Mouse (Mus musculus) midbrain, postnatal 0 days (tissue): Measurements from ENCODE around the gene Nfkb2. TPM values are rescaled to one million over a fixed set of nuclear protein-coding genes. Genes with fewer than 3 reads are reported as not detected.
A peak's percentile ranks its signal among the peaks of the same experiment; 100 is the strongest.

ENCODE experiments used
- ATAC-seq: fragments of 200-750 bp; cut with Nextera tagmentation; 2 replicates; pipeline ENCODE4 v1.8.0; 2017; ENCODE audit warnings: moderate number of reproducible peaks, mild to moderate bottlenecking, moderate TSS enrichment, moderate library complexity; ENCODE audit not compliant: low FRiP score
- DNase-seq: peaks from one replicate; pipeline ENCODE4 v3.0.0-alpha.2; 2015; ENCODE audit warnings: low spot score
- H3K27ac ChIP-seq: fragments of 300-500 bp; sonication (generic); 2 replicates; pipeline ENCODE4 v1.5.1; 2014; ENCODE audit warnings: low read depth, mild to moderate bottlenecking, low read length, mixed read lengths
- H3K27me3 ChIP-seq: fragments of 300-500 bp; sonication (generic); 2 replicates; pipeline ENCODE4 v1.6.1; 2014; ENCODE audit warnings: low read length, control low read depth, mixed read lengths; ENCODE audit not compliant: insufficient read depth
- H3K36me3 ChIP-seq: fragments of 300-500 bp; sonication (generic); 2 replicates; pipeline ENCODE4 v1.6.1; 2014; ENCODE audit warnings: low read length, control low read depth, mixed read lengths; ENCODE audit not compliant: insufficient read depth
- H3K4me1 ChIP-seq: fragments of 300-500 bp; sonication (generic); 2 replicates; pipeline ENCODE4 v1.6.1; 2014; ENCODE audit warnings: mild to moderate bottlenecking, control low read depth, antibody characterized with exemption, low read length, mixed read lengths; ENCODE audit not compliant: insufficient read depth
- H3K4me2 ChIP-seq: fragments of 300-500 bp; sonication (generic); 2 replicates; pipeline ENCODE4 v1.6.1; 2014; ENCODE audit warnings: low read depth, mild to moderate bottlenecking, low read length, mixed read lengths; ENCODE audit not compliant: poor library complexity, severe bottlenecking
- H3K4me3 ChIP-seq: fragments of 300-500 bp; sonication (generic); 2 replicates; pipeline ENCODE4 v1.5.1; 2014; ENCODE audit warnings: low read depth, mild to moderate bottlenecking, low read length, moderate library complexity
- H3K9ac ChIP-seq: fragments of 300-500 bp; sonication (generic); replicated peaks from 2 replicates; pipeline ENCODE4 v1.6.1; 2014; ENCODE audit warnings: mild to moderate bottlenecking, low read length, moderate library complexity, mixed read lengths; ENCODE audit not compliant: poor library complexity, severe bottlenecking
- H3K9me3 ChIP-seq: fragments of 300-500 bp; sonication (generic); 2 replicates; pipeline ENCODE4 v1.6.1; 2016; ENCODE audit warnings: low read length, control low read depth
- CTCF ChIP-seq: IDR thresholded peaks from 2 replicates; pipeline ENCODE4 v1.5.1; 2016; ENCODE audit warnings: antibody characterized with exemption, mild to moderate bottlenecking
- WGBS: fragments of 180-500 bp; shearing (Covaris S2); extraction: QIAGEN DNeasy Blood & Tissue Kit; methylation state at CpG from one replicate; pipeline ENCODE4 v1.1.7; 2014; 5-methylcytosine and 5-hydroxymethylcytosine counted together
- polyA plus RNA-seq: library from polyadenylated mRNA; unstranded; fragments of >200 nt; fragmentation: Nextera tagmentation; extraction: Ambion mirVana; gene quantifications from 2 replicates; pipeline ENCODE4 v1.2.1, GENCODE M21; 2015
- total RNA-seq: library from RNA; depleted of rRNA; stranded (reverse); fragments of >200 nt; gene quantifications from 2 replicates; pipeline ENCODE4 v1.2.3, GENCODE M21; 2014

Nfkb2 gene
- total and polyA plus RNA-seq, 2 experiments from 2014 or later = 2.4 to 3.1 TPM

GRCm38 (mm10) chr19:46318586-46319378 lies 14.7 kb downstream of the Nfkb2 start:
- WGBS = 12% methylated on average over 16 of the region's 16 CpGs
- DNase-seq (peak; percentile 87), ATAC-seq (peak; percentile 39; the same call in 1 of the 2 replicates)
- H3K27me3 ChIP-seq = peaks cover 4% of the 10 kb centered on the region; the same call in 1 of the 2 replicates
- peak overlapping the region; percentile 75 for H3K4me3 ChIP-seq
- H3K9ac ChIP-seq = 0 out of 2 replicates have a peak overlapping the region, but pooled peaks have one; percentile 19
- no peak for TF ChIP-seq CTCF
- H3K27ac ChIP-seq = peak overlapping the region; percentile 62
- no peaks in the 10 kb centered on the region for H3K9me3 ChIP-seq
- H3K36me3 ChIP-seq = peaks cover 16% of the 10 kb centered on the region
- H3K4me1 ChIP-seq = peaks cover 33% of the 10 kb centered on the region
- peak overlapping the region; percentile 83 for H3K4me2 ChIP-seq

GRCm38 (mm10) chr19:46320076-46320785 lies 16.1 kb downstream of the Nfkb2 start:
- 0 out of 2 replicates have a peak overlapping the region, but pooled peaks have one; percentile 62 for H3K27ac ChIP-seq

GRCm38 (mm10) chr19:46321101-46321943 lies 17.2 kb downstream of the Nfkb2 start:
- H3K9me3 ChIP-seq = no peaks in the 10 kb centered on the region
- TF ChIP-seq CTCF = no peak
- H3K4me2 ChIP-seq = peak overlapping the region; percentile 35
- DNase-seq (peak; percentile 76), ATAC-seq (peak; percentile 21; the same call in 1 of the 2 replicates)
- peak overlapping the region; percentile 39; the same call in 1 of the 2 replicates for H3K9ac ChIP-seq
- 0 out of 2 replicates have a peak, but pooled peaks cover 3% of the 10 kb centered on the region for H3K36me3 ChIP-seq
- no peak overlapping the region for H3K4me3 ChIP-seq
- H3K4me1 ChIP-seq = peaks cover 40% of the 10 kb centered on the region
- H3K27ac ChIP-seq = peak overlapping the region; percentile 63
- H3K27me3 ChIP-seq = no peaks in the 10 kb centered on the region
- WGBS = 23% methylated on average over 6 of the region's 6 CpGs

More at GRCm38 (mm10) chr19:46320076-46320785, 16.1 kb downstream of the Nfkb2 start:
- ATAC-seq (no peak), DNase-seq (no peak)
- Histone ChIP-seq H3K4me2 (no peak overlapping the region), H3K36me3 (0 out of 2 replicates have a peak, but pooled peaks cover 3% of the 10 kb centered on the region), H3K9me3 (no peaks in the 10 kb centered on the region), H3K4me1 (peaks cover 43% of the 10 kb centered on the region), H3K9ac (no peak overlapping the region), H3K27me3 (no peaks in the 10 kb centered on the region), H3K4me3 (no peak overlapping the region)
- 84% methylated on average over 8 of the region's 8 CpGs for WGBS
- no peak for TF ChIP-seq CTCF

DNA sequence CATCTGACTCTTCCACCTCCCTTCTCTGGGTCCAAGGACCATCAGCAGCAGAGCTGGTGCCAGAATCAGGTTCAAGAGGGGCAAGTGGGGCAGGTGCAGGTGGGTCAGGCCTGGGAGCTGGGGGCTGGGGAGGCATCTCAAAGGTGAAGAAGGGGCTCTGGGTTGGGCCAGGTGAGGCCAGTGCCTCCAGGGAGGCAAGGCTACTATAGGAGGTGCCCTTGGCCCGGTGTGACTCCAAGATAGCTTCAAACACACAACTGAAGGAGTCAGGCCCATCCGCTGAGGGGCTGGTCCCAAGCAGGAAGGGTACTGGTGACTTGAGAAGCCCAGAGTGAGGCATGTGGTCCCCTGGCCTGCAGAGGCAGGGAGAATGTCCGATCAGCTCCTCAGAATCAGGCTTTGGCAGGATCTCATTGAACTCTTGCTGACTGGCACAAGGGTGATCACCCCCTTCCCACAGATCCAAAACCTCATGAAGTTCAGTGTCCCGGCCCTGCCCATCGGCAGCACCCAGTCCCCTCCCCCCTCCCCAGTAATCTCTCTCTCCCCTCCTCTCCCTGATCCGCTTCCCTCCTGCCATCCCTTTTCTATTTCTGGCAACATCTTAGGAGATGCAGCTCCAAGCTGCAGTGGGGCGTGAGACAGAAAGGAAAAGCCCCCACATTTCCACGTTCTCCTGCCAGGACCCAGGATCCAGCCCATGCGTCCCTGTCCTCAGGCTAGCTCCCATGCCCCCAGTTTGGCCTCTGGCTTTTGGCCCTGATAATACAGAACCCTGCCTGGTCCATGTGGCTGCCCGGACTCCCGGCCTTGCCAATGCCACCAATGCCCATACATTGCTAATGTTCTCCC lies 18.2 kb downstream of the Nfkb2 start:
- ATAC-seq (no peak), DNase-seq (no peak)
- Histone ChIP-seq H3K36me3 (0 out of 2 replicates have a peak, but pooled peaks cover 3% of the 10 kb centered on the region), H3K4me1 (peaks cover 33% of the 10 kb centered on the region), H3K4me2 (peak overlapping the region; percentile 35), H3K9ac (peak overlapping the region; percentile 39; the same call in 1 of the 2 replicates), H3K27ac (peak overlapping the region; percentile 63), H3K4me3 (no peak overlapping the region), H3K27me3 (no peaks in the 10 kb centered on the region), H3K9me3 (no peaks in the 10 kb centered on the region)
- 47% methylated on average over 11 of the region's 11 CpGs for WGBS
- TF ChIP-seq CTCF = no peak
